Mouse (Mus musculus): ENCODE measurements around the gene Mrgprd.

Gene Mrgprd

GRCm38 (mm10) chr7:145302488-145303285, 11.9 kb upstream of the Mrgprd start:
- DNase-seq (ENCODE audit: low spot score in 2 of 2): no peak

- no peak for DNase-seq (ENCODE audit: low spot score in 2 of 2)
These were observed 10.5 kb upstream of the Mrgprd start for GRCm38 (mm10) chr7:145304153-145304552.

DNA sequence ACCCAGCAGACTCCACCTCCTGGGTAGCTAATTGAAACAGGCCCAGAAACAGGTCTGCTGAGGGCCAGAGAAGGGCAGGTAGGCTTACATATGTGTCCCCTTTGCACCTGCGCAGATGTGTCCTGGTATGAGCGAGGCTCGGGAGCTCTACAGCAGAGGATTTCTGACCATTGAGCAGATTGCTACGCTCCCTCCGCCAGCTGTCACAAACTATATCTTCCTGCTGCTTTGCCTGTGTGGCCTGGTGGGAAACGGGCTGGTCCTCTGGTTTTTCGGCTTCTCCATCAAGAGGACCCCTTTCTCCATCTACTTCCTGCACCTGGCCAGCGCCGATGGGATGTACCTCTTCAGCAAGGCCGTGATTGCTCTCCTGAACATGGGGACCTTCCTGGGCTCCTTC, 7.0 kb upstream of the Mrgprd start:
- DNase-seq (ENCODE audit: low spot score in 2 of 2): no peak

- DNase-seq (ENCODE audit: low spot score in 2 of 2): no peak
These were observed 6.5 kb upstream of the Mrgprd start for GRCm38 (mm10) chr7:145308061-145308675.

DNA sequence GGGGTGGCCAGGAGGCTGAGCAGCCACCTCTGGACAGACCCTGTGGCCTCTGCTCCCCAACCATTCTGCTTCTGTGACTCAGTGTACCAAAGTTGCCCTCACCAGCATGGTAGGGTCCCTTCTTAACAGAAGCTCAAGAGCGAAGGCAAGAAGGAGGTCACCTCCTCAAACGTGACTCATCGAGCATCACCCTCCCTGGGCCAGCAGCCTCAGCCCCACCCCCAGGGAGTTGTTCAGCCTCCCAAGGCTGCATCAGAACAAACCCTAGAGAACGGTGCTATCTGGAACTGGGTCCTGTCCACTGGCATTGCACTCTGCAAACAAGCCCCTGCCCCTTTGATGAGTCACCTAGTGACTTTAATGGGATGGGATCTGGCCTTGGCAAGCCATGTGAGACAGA, 5.8 kb upstream of the Mrgprd start:
- DNase-seq (ENCODE audit: low spot score in 2 of 2): no peak

GRCm38 (mm10) chr7:145309877-145310276, 4.8 kb upstream of the Mrgprd start:
- DNase-seq (ENCODE audit: low spot score in 2 of 2): no peak

DNA sequence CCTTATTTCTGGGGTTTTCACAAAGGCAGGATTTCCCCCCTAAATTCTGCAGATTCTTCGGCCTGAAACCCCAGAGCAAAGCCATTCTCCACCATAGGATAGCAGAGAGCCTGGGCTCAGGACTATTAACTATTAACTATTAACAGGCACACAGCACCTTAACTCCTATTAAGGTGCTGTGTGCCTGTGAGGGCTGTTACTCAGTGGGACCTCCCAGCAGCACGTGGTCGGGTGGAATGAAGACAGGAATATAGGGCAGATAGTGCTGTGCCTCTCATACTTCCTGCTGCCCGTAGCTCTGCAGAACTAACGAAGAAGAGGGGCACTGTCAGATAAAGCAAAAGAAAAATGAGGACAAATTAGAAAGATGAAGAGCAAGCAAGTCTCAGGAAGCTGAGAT, 4.1 kb upstream of the Mrgprd start:
- DNase-seq (ENCODE audit: low spot score in 2 of 2): no peak

GRCm38 (mm10) chr7:145312137-145312536, 2.5 kb upstream of the Mrgprd start:
- DNase-seq (ENCODE audit: low spot score in 2 of 2): no peak

GRCm38 (mm10) chr7:145317522-145317921, 2.9 kb downstream of the Mrgprd start:
- no peak for DNase-seq (ENCODE audit: low spot score in 2 of 2)

GRCm38 (mm10) chr7:145319481-145319880, 4.8 kb downstream of the Mrgprd start:
- no peak for DNase-seq (ENCODE audit: low spot score in 2 of 2)

DNA sequence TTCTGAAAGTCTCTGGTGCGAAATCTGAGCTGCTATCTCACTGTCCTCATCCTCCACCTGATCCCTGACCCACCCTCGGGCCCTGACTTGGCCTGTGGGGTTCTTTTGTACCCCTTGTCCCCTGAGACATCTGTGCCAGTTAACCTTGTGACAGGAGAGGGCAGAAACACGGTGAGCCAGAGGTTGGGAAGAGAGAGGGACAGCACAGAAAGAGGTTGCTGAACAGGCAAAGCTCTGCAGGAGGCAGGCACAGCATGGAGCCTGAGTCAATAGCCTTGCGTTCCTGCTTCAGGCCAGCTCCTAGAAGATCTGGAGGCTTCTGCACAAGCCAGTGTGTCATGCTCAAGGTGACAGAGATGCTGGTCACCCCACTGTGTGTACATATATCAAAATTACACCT, 9.0 kb downstream of the Mrgprd start:
- no peak for DNase-seq (ENCODE audit: low spot score in 2 of 2)

DNA sequence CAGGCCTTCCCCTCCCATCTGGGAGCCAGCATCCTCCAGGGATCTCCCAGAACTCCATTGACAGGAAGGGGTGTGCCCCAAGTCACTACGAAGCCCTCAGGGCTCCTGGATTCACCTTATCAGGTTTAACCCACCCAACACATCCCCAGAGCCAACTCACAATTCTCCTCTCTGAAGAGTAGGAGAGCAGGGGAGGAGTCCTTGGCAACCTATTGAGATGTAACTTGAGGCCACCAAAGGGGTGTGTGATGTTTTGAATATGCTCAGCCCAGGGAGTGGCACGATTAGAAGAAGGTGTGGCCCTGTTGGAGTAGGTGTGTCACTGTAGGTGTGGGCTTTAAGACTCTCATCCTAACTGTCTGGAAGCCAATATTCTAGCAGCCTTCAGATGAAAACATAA, 11.1 kb downstream of the Mrgprd start:
- no peak for DNase-seq (ENCODE audit: low spot score in 2 of 2)

DNA sequence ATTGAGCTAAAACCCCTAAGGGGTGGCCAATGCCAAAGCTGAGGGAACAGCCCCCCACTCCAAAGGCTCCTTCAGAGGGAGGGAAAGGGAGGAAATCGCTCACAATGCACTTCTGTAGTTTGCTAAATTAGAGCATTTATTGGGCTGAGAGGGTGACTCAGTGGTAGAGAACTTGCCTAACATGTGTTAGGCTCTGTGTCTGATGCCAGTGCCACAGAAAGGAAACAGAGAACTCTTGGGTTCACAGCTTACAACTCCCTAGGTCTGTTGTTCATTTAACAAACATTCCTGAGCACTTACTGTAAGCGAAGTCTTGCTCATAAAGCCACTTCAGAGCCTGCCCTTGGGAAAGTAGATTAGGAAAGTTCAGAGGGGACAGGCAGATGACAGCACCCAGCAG, 15.3 kb downstream of the Mrgprd start:
- no peak for DNase-seq (ENCODE audit: low spot score in 2 of 2)

GRCm38 (mm10) chr7:145330641-145331040, 16.0 kb downstream of the Mrgprd start:
- no peak for DNase-seq (ENCODE audit: low spot score in 2 of 2)

- no peak for DNase-seq (ENCODE audit: low spot score in 2 of 2)
These were observed 17.9 kb downstream of the Mrgprd start for GRCm38 (mm10) chr7:145332376-145333041.

- DNase-seq (ENCODE audit: low spot score in 2 of 2): no peak
These were observed 19.3 kb downstream of the Mrgprd start for GRCm38 (mm10) chr7:145333936-145334335.

DNA sequence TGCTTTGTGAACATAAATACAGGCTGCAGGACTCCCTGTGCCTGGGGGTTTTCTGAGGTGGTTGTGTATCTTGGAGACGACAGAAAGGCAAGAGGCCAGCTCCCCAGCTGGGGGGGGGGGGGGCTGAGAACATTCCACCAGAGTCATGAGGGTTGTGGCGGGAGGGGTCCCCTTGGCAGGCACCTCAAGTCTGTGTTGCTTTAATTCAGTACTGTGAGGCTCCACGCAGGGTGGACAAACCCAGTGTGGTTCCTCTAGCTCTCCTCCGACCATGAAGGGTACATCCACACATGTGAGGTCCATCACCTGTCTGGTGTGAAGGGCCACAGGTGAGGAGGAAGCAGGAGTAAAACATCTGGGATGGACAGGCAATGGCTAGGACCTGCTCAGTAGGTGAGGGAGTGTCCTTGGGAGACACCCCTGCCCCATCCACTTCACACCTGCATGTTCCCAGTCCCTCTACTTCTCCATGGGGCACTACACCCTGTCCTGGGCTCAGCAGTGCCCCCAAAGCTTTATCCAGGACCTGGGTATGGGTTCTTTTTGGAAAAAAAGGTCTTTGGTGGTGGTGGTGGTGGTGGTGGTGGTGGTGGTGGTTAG, 19.9 kb downstream of the Mrgprd start:
- DNase-seq (ENCODE audit: low spot score in 2 of 2): no peak

- DNase-seq (ENCODE audit: low spot score in 2 of 2): peak in 1 of 2 experiments; percentile 73
These were observed 20.6 kb downstream of the Mrgprd start for GRCm38 (mm10) chr7:145335199-145335598.

DNA sequence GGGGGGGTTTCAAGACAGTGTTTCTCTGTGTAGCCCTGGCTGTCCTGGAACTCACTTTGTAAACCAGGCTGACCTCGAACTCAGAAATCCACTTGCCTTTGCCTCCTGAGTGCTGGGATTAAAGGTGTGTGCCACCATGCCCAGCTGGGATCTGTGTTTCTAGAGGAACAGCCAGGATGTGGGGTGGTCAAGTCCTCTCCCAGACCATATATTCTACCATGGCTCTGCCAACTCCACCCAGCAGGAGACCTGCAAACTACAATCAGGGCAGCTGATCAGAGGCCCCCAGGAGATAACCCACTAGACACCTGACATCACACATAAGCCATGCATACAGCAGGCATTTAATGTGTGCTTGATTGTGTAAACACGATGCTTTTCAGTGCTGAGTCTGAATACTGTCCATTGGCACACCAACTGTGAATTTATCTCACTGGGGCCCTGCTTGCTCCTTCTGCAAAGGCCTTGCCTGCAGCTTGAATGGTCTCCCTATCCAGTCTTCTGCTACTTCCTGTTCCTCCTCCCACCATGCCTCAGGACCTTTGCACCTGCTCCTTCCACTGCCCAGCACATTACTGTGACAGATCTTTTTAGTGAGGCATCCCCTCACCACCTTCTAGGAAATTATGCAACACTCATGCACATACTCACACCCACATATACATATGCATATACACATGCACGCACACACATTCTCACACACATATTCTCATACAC, 21.1 kb downstream of the Mrgprd start:
- no peak for DNase-seq (ENCODE audit: low spot score in 2 of 2)

DNA sequence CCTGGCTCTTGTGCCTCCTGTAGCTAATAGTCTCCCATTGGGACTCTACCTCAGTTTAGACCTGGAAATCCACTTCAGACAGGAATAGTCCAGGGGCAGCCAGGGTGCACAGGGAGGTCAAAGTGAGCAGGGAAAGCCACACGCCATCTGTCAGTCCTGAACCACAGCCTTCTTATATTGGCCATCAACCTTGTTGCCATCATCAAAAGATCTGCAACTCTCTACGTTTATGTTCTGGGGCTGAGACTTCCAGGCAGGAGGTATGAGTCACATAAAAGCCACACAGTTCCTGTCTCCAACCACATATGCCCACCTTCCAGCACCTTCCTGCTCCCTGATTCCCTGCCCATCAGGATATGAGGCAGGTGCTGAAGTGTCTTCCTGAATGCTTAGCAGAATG, 23.3 kb downstream of the Mrgprd start:
- DNase-seq (ENCODE audit: low spot score in 2 of 2): no peak

DNA sequence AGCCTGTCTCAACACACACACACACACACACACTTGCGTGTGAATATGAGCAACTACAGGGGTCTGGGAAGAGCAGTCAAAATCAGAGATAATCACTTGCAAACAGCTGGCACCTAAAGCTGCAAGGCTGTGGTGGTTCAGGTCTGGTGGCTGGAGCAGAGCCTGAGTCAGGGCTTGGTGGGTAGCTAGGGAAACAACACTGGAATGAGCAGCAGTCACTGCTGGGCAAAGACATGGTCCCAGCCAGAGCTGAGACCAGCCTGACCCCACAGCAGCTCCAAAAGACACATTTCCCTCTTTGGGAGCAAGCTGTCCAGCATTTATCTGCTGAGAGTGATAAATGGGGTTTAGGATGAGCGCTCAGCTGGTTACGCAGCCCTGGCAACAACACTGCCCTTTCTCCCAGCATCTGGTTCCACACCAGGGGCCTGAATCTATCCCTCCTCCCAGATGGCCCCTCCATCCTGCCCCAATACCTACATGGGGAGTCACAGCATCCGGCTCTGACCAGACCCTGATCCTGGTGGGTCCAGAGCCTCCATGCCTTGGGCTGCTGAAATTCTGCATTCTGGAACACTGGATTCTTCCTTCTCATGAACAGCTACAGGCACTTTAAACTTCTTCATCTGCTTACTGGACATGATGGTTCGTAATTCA, 25.7 kb downstream of the Mrgprd start:
- no peak for DNase-seq (ENCODE audit: low spot score in 2 of 2)

All from cerebellum, postnatal 4 days (tissue).